Mouse (Mus musculus) lung, postnatal 0 days (tissue): ENCODE results near the gene Ptprg.

ENCODE experiments used
- CTCF ChIP-seq: IDR thresholded peaks from 2 replicates; pipeline ENCODE4 v1.5.1; 2016; ENCODE audit warnings: antibody characterized with exemption, mild to moderate bottlenecking
- EP300 ChIP-seq: IDR thresholded peaks from 2 replicates; pipeline ENCODE4 v1.6.1; 2016; ENCODE audit warnings: antibody characterized with exemption, mild to moderate bottlenecking, control low read depth

DNA sequence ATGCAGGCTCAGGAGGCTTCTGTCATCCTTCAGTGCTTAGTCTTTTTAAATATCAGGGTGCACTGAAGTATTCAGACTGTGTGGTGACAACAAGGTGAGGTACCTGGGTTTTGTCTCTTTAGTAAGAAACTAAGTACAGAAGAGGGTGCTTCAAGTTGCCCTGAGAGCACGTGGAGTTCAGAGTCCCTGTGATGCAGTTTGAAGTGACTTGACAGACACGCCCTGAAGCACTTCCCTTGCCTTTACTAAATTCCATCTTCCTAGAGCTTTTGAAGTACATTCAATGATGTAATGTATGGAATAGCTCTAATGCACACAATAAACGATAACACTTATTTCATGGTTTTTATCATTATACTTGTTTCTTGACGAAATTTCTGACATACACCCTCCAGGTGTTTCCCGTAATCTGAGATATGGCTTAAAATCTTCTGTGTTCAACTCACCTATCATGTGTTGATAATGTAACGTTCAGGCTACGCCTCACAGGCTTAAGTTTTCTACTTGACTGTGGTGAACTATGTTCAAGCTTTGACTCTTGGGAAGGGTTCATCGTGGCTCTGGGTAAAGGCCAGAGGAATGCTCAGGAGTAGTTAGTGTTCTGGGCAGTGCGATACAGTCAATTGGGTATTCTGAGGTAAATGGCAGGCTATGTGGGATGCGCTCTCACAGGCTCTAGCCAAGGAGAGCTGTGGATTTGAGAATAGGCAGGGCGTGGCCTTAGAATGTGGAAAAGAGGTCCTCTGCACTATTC lies 483.4 kb downstream of the Ptprg start:
- TF ChIP-seq CTCF, result no peak
- TF ChIP-seq EP300, result peak; percentile 78
